Mouse (Mus musculus) olfactory bulb, adult 2 months (tissue): ENCODE data around the gene Rhox2g.
"Not testable (repeated sequence)": the region's sequence is repeated elsewhere in the genome, so short reads cannot be mapped to it uniquely, and the experiment has no call there.

Source experiments
- CTCF ChIP-seq: fragments of 200-500 bp; IDR thresholded peaks from 2 replicates; pipeline ENCODE4 v1.5.1; 2012; ENCODE audit warnings: low read depth, mild to moderate bottlenecking, low read length, moderate library complexity; ENCODE audit not compliant: insufficient read depth
- POLR2A ChIP-seq: fragments of 200-500 bp; IDR thresholded peaks from 2 replicates; pipeline ENCODE4 v1.6.1; 2012; ENCODE audit warnings: mild to moderate bottlenecking, low read depth, low read length, moderate library complexity; ENCODE audit not compliant: insufficient read depth

- TF ChIP-seq POLR2A, CTCF: not testable (repeated sequence)
These were observed 29.9 kb upstream of the Rhox2g start, which contains the start of gene Rhox2h for GRCm38 (mm10) chrX:37673177-37673576.
